Mouse (Mus musculus) adrenal gland, postnatal 10 days (tissue): ENCODE results near the gene Peg3. TPM values are rescaled to one million over a fixed set of nuclear protein-coding genes. Genes with fewer than 3 reads are reported as not detected.

Source experiments
- DNase-seq: peaks from one replicate; pipeline ENCODE4 v3.0.0; 2021; ENCODE audit warnings: mixed read lengths
- total RNA-seq, 2 experiments: library from RNA; stranded (reverse); gene quantifications; 2 replicates each; pipeline ENCODE4 v1.2.3; 2021

Peg3 gene
- total RNA-seq, 2 experiments from 2014 or later: 97.3 to 102 TPM

DNA sequence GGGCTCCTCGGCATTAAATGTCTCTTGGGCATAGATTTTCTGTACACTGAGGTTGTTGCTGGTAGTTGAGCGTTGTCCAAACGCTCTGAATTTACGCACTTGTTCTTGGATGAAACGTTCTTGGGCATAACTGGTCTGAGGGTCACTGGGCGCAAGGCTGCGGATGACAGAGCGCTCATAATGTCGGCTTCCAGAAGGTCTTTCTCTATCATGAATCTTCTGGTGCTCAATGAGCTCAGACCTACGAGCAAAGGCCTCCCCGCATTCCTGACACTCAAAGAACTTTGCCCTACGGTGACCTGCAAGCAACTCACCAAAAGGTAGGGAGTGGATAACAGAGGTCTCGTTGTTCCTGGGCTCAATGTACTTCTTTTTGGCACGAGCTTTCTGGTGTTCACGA is 20.8 kb downstream of the Peg3 start:
- no peak for DNase-seq

- DNase-seq: no peak
Measured at GRCm38 (mm10) chr7:6708451-6709180, 21.6 kb downstream of the Peg3 start.

GRCm38 (mm10) chr7:6707416-6708015 is 22.7 kb downstream of the Peg3 start:
- no peak for DNase-seq

DNA sequence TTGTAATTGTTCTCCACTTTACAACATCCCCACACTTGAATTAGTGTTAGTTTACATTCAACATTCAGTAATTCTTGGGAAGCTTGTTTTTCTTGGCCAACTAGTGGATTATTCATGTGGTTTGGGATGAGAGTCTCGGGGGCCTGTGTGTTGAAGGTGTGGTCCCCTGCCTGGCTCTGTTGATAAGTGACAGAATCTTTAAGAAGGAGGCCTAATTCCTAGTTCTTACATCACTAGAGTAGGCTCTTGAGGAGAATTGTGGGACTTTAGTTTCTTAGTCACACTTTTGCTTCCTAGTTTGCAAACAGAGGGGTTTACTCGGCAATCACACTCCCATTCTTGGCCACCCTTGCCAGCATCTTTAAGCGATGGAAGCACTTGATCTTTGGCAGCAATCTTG is 31.0 kb downstream of the Peg3 start:
- no peak for DNase-seq

DNA sequence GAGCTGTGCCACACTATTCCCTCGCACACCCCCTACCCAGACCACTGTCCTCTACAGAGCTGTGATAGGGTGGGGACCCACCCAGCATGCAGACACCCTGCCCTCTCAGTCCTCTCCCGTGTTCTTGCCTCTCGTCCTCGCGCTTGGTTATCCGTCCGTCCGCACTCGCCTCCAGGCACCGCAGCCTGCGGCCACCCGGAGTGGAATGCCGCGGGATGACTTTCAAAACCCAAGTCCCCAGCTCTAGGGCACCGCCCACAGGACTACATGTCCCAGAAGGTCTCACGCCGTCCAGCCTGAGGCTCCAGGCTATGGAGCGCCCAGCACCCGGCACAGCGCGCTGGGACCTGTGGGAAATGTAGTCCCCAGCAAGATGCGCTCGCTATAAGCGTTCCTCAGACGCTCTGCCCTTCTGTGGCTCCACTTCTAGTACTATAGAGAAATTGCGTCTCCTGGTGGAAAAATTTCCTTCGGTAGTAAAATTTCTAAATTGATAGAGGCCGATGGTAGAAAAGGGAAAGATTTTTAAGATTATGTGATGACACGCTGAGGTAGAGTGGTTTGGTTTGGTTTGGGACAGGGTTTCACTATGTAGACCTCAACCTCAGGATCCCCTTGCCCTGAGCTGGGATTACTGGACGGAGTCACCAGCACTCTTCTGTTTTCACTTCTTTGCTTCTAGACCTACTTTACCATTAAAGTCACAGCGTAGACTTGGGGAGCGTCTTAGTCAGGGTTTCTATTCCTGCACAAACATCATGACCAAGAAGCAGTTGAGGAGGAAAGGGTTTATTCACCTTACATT is 33.8 kb downstream of the Peg3 start, which contains the start of gene Zim1:
TSS of gene Zim1 (minus strand) at position 210 of the 805 bp plus-strand sequence.
- peak; percentile 93 for DNase-seq

DNA sequence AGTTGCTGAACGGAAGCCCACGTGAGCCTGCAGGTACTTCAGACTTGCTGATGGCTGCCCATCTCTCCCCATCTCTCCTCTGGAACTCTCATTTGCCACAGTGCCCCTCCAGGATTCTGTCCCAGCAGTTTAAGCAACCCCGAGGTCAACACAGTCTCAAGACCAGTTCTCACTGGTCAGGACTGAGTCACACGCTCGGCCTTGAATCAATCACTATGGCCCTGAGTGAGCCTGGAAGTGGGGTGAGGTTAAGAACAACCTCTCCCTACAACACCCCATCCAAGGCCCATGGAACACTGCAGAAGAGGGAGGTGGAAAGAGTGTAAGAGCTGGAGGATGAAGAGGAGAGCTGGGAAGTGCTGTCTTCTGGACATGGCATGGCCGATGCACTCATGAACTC is 44.7 kb downstream of the Peg3 start:
- DNase-seq: peak; percentile 55

DNA sequence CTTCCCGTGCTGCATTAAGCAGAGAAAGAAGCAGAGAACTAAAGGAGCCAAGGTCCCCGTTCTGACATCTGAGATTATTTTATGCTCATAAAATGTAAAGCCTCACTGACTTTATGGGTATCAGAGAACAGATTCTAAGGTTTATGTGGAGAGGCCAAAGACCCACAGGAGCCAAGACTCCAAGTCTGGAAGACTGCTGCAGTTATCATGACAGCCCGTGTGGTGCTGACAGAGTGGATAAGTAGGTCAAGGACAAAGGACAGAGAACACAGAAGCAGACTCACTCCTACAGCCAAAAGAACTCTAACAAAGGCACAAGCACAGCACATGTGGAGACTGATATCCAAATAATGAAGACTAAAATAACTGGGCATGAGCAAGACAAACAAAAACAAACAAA is 63.5 kb downstream of the Peg3 start:
- DNase-seq: peak; percentile 14

GRCm38 (mm10) chr7:6663430-6663829 is 66.8 kb downstream of the Peg3 start:
- no peak for DNase-seq

DNA sequence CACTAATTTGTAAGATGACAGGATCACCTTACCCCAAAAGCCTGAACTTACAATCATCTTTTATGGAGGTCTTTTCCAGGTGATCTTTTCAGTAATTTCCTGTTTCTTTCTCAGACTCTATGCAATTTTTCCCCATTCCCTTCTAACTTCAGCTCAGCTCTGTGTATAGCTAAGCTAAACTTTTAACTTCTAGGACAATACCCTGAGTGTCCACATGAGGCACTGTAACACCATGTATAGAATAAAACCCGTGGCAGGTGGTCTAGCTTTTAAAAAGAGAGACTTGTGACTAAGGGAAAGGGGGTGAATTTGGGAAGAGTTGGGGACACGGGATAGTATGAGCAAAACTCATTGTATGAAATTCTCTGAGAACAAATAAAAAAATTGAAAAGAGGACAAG is 70.6 kb downstream of the Peg3 start:
- DNase-seq: peak; percentile 53

GRCm38 (mm10) chr7:6658606-6659005 is 71.6 kb downstream of the Peg3 start:
- no peak for DNase-seq

Other genes starting within 250 kb of the Peg3 start
- not detected for gene Olfr5, start 243.5 kb downstream of the Peg3 start, total RNA-seq
- gene Olfr1347, start 230.7 kb downstream of the Peg3 start, total RNA-seq: not detected
- gene Olfr1348, start 221.7 kb downstream of the Peg3 start, total RNA-seq: not detected
- not detected for gene Olfr1349, start 207.5 kb downstream of the Peg3 start, total RNA-seq
- gene Olfr1350, start 165.6 kb downstream of the Peg3 start, total RNA-seq: not detected
- gene Zim1, start 34.0 kb downstream of the Peg3 start, total RNA-seq: 10 to 100 TPM; 28.9 to 33.8 TPM
- 1 to 10 TPM; 2.8 to 4.0 TPM for gene Usp29, start 147 bp upstream of the Peg3 start, total RNA-seq